Mouse (Mus musculus) forebrain, embryonic 10.5 days (tissue): ENCODE measurements around the gene Gm28308. TPM values are rescaled to one million over a fixed set of nuclear protein-coding genes. Genes with fewer than 3 reads are reported as not detected.

ENCODE experiments used
- DNase-seq: peaks from one replicate; pipeline ENCODE4 v3.0.0-alpha.2; 2017; ENCODE audit warnings: low spot score; ENCODE audit errors: extremely low spot score
- H3K27ac ChIP-seq: fragments of 300-500 bp; sonication (generic); 2 replicates; pipeline ENCODE4 v1.5.1; 2016; ENCODE audit warnings: mild to moderate bottlenecking
- H3K27me3 ChIP-seq: fragments of 300-500 bp; sonication (generic); 2 replicates; pipeline ENCODE4 v1.6.1; 2016; ENCODE audit warnings: mild to moderate bottlenecking; ENCODE audit not compliant: poor library complexity, severe bottlenecking
- H3K36me3 ChIP-seq: fragments of 300-500 bp; sonication (generic); replicated peaks from 2 replicates; pipeline ENCODE4 v1.6.1; 2016; ENCODE audit warnings: mild to moderate bottlenecking, moderate library complexity
- H3K4me1 ChIP-seq: fragments of 300-500 bp; sonication (generic); 2 replicates; pipeline ENCODE4 v1.6.1; 2016
- H3K4me3 ChIP-seq: fragments of 300-500 bp; sonication (generic); 2 replicates; pipeline ENCODE4 v1.5.1; 2016; ENCODE audit warnings: mild to moderate bottlenecking, moderate library complexity
- H3K9me3 ChIP-seq: fragments of 300-500 bp; sonication (generic); 2 replicates; pipeline ENCODE4 v1.6.1; 2016; ENCODE audit warnings: mild to moderate bottlenecking, moderate library complexity
- WGBS: fragments of 180-500 bp; shearing (Covaris S2); methylation state at CpG from one replicate; pipeline ENCODE4 v1.1.7; 2016; 5-methylcytosine and 5-hydroxymethylcytosine counted together
- polyA plus RNA-seq: library from polyadenylated mRNA; unstranded; fragments of >200 nt; fragmentation: Nextera tagmentation; extraction: Ambion mirVana; gene quantifications from 2 replicates; pipeline ENCODE4 v1.2.1, GENCODE M21; 2016

Gene Gm28308
- polyA plus RNA-seq, result not detected in 2 replicates

DNA sequence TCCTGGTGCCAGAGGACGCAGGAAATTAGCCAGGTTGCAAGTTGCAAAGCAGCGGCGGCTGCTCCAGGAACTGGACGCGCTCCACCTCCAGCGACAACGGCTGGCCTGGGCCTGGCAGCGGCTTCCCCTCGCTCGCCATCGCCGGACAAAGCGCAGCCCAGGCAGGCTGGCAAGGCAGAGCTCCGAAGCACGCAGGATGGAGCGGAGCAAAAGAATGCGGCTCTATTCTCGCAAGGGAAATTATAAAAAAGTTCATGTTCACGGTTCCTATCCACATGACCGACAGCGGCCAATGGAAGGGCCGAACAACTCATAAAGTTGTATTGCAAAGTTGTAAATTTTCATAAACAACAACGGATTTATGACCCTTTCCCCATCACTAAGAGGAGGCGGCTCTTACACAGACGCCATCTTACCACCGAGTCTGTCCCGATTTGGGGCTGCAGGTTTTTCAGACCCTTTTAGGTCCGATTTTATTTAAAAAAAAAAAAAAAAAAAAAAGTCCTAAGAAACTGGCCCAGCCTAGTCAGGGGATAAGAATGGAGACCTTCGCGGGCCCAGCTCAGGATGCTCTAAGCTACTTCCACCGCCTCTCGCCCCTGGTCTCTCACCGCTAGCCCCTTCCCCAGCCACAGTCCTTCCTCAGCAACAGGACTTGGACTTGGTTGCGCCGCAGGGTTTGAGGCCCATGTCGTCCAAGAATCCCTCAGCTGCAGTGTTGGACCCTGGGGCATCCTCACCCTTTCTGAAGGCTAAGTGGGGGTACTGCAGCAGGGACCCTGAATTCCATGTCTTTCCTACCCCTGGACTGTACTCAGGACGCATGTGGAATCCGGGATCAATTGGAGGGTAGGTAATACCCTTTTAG is at the start of gene Gm28308, which contains the start of gene Hoxa3:
TSS of gene Gm28308 (minus strand) at position 221 of the 868 bp plus-strand sequence.
TSS of gene Hoxa3 (minus strand) at position 218 of the 868 bp plus-strand sequence.
- Histone ChIP-seq H3K27ac (no peak within 1 kb of the TSS), H3K4me3 (no peak within 1 kb of the TSS), H3K27me3 (peaks cover 100% of the 10 kb centered on the region), H3K4me1 (peaks cover 32% of the 10 kb centered on the region), H3K9me3 (no peaks in the 10 kb centered on the region), H3K36me3 (no peaks in the 10 kb centered on the region)
- 2% methylated on average over 38 of the region's 38 CpGs for WGBS
- DNase-seq, result no peak

DNA sequence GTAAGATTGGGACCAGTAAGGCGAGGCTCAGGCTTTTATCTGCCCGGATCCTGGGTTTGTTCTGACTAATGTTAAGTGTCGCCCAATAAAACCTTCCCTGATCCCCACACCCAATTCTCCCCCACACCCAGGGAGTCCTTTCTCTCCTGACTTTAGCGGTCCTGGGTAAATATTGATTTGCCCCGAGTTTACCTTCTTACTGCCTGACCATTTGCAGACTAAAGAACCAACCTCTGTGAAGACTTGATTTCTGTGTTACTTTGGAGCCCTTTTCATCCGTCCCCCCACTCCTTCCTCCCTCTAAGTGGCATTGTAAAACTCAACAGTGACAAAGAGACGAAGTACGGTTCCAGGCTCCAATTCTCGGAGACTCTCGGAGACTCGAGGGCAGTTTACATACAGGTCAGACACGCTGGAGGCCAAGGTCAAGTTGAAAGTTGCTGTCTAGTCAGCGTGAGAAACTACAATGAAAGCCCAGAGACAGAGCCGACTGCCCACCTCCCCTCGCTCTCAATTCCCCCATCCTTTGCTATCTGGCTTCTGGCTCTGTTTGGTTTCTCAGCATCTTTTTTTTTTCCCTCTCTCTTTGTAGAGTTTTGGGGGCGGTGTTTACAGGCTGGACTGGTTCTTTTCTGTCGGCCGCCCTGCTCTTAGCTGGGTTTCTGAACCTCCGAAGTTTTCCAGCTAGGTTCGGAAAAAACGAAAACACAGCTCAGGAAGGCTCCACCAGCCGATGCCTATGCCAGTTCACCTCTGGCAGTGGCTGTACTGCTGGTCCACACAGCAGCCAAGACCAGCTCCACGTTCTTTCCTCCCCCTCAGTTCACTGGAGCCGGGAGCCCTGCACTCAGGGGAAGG is 49.6 kb upstream of the Gm28308 start:
- no peaks in the 10 kb centered on the region for H3K9me3 ChIP-seq
- DNase-seq, result no peak
- no peak overlapping the region for H3K27ac ChIP-seq
- no peak overlapping the region for H3K4me3 ChIP-seq
- WGBS, result 3% methylated on average over 24 of the region's 24 CpGs
- H3K4me1 ChIP-seq, result peaks cover 11% of the 10 kb centered on the region
- no peaks in the 10 kb centered on the region for H3K36me3 ChIP-seq
- H3K27me3 ChIP-seq, result peaks cover 100% of the 10 kb centered on the region

DNA sequence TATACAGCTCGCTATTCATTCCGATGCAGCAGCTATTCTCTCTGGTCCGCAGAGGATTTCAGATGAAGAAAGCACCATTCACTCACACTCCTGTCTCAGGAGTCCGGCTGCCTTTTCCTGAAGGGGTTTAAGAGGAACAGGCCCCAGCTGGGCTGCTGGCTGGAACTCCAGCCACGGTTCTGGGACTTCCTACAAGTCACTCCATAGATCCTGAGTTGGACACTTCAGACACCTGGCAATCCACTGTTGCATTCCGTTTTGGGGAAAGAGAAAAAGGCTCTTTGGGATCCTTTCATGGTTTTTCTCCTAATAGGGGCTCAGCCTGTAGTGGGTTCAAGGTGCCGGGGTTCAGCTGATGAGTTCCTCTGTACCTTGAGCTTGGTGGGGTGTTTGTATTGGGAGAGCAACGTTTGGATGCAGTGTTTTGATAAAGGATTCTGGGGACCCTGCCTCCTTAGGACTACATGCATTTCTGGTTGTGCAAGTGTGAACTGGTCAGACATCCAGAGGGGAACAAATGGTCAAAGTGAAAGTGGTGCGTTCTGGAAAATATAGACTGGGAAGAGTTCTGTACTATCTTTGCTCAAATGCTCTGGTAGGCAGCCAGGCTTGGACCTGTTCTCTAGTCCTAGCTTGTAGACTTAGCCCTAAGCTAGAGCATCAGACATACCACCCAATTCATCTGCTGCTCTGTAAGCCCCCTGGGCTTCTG is 48.8 kb upstream of the Gm28308 start:
- peak; percentile 48 for DNase-seq
- no peaks in the 10 kb centered on the region for H3K9me3 ChIP-seq
- no peak overlapping the region for H3K27ac ChIP-seq
- H3K4me1 ChIP-seq, result peaks cover 11% of the 10 kb centered on the region
- 3% methylated on average over 9 of the region's 9 CpGs for WGBS
- H3K4me3 ChIP-seq, result no peak overlapping the region
- no peaks in the 10 kb centered on the region for H3K36me3 ChIP-seq
- H3K27me3 ChIP-seq, result peaks cover 100% of the 10 kb centered on the region

DNA sequence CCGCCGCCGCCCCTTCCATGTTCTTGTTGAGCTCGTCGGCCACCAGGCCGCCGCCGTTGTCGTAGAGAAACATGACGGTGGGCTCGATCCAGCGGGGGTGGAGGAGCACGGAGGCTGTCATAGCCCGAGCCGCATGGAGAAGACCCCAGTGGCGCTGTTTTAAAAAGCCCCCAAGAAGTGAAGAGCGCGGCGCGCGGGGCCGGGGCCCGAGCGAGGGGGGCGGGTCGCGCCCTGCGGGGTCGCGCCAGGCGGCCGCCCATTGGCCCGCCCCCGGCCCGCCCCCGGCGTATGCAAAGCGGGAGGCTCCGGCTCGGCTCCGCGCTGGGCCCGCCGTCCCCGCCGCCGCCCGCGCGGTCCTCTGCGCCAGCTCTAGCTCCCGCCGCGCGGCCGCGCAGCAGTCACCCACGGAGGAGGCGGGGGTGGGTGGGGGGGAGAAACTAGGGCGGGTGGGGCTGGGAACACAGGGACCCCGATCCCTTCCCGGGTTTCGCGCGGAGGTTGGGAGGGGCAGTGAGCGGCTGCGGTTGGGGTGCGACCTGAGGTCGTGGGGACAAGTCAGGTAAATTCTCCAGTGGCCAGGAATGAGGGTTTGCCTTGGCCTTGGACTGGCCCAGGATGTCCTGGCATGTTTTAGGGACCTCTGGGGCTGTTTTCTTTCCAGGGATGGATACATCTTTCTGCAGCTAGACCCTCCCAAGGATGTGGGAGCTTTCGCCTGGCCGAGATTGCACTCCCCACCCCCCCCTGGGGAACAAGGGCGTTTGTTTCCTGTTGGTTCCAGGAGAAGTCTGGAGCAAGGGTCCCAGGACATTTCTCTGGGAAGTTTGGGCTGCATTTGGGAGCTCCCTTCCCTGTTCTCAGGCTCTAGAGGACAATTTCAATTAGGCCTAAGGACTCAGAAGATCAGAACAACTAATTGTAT is 47.8 kb upstream of the Gm28308 start, which contains the start of gene Hoxa13:
TSS of gene Hoxa13 (minus strand) at position 227 of the 922 bp plus-strand sequence.
- WGBS, result under 1% methylated on average over 45 of the region's 72 CpGs
- Histone ChIP-seq H3K4me1 (peaks cover 11% of the 10 kb centered on the region), H3K27ac (no peak within 1 kb of the TSS), H3K4me3 (peak within 1 kb of the TSS; percentile 44), H3K36me3 (no peaks in the 10 kb centered on the region), H3K9me3 (no peaks in the 10 kb centered on the region), H3K27me3 (peaks cover 100% of the 10 kb centered on the region)
- peak; percentile 57 for DNase-seq

DNA sequence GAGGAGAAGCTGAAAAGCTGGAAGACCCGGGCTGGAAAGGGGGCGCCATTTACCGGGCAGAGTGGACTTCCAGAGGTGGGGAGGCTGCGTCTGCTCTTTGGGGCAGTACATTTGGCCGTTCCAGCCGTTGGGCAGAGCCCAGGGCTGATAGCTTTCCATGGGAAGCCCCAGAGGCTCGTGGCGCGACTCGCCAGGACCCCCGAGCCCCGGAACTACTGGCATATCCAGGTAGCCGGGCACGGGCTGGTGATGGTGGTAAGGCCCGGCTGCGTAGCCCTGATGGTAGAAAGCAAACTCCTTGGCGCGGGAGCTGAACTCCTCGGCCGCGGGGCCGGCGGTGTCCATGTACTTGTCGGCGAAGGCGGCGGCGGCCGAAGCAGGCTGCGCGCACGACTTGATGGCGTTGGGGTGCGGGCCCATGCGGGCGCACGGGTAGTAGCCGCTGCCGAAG is 46.7 kb upstream of the Gm28308 start:
- H3K9me3 ChIP-seq, result no peaks in the 10 kb centered on the region
- DNase-seq, result peak; percentile 61
- H3K4me3 ChIP-seq, result peak overlapping the region; percentile 23
- no peak overlapping the region for H3K27ac ChIP-seq
- H3K27me3 ChIP-seq, result peaks cover 100% of the 10 kb centered on the region
- no peaks in the 10 kb centered on the region for H3K36me3 ChIP-seq
- WGBS, result under 1% methylated on average over 39 of the region's 39 CpGs
- peaks cover 11% of the 10 kb centered on the region for H3K4me1 ChIP-seq

DNA sequence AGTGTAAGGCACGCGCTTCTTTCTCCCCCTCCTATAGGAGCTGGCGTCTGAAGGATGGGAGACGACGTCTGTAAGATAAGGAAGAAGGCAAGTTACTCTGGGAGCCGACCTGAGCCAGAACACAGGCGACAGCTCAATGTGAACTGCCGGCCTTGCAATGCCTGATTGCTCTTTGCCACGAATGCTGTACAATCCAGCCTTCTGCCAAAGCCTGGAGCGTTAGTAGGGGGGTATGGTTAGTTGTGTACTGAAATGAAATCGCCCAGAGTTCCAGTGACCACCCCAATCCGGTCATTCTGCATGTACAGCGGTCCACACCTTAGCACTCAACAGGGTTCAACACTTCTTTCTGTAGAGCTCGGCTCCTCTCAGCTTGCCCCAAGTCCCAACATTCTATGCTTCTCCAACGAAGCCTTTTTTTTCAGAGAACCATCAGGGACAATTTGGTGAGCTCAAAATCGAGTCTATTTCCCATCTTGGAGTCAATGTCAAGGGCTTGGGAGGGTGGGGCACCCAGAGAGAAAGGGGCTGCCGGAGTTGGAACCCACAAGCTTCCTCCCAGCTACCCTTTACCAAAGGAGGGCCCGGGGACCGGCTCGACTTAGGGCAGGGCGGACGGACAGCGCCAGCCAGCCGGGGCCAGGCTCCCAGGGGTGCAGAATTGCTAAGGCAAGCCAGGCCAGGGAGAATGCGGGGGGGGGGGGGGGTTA is 46.1 kb upstream of the Gm28308 start:
- peaks cover 100% of the 10 kb centered on the region for H3K27me3 ChIP-seq
- peak; percentile 58 for DNase-seq
- H3K36me3 ChIP-seq, result no peaks in the 10 kb centered on the region
- no peak overlapping the region for H3K4me3 ChIP-seq
- 1% methylated on average over 25 of the region's 25 CpGs for WGBS
- H3K9me3 ChIP-seq, result no peaks in the 10 kb centered on the region
- no peak overlapping the region for H3K27ac ChIP-seq
- H3K4me1 ChIP-seq, result peaks cover 11% of the 10 kb centered on the region

DNA sequence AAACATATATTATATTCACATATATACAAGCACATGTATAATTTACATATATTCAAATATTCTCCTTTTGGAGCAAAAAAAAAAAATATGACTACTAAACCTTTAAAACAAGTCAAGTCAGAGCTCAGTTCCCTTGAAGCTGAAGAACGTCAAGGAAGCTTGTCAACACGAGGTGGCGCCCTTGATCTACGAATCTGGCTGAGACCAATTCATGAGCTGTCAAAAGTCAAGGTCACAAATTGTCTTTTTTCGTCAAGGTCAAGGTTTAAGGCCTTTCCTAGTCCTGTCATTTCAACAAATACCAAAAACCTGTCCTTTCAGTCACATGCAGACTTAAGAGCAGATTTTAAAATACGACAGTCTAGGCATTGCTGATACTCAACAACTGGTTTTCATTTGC is 43.8 kb upstream of the Gm28308 start:
- 0% methylated on average over 6 of the region's 6 CpGs for WGBS
- H3K27me3 ChIP-seq, result peaks cover 100% of the 10 kb centered on the region

DNA sequence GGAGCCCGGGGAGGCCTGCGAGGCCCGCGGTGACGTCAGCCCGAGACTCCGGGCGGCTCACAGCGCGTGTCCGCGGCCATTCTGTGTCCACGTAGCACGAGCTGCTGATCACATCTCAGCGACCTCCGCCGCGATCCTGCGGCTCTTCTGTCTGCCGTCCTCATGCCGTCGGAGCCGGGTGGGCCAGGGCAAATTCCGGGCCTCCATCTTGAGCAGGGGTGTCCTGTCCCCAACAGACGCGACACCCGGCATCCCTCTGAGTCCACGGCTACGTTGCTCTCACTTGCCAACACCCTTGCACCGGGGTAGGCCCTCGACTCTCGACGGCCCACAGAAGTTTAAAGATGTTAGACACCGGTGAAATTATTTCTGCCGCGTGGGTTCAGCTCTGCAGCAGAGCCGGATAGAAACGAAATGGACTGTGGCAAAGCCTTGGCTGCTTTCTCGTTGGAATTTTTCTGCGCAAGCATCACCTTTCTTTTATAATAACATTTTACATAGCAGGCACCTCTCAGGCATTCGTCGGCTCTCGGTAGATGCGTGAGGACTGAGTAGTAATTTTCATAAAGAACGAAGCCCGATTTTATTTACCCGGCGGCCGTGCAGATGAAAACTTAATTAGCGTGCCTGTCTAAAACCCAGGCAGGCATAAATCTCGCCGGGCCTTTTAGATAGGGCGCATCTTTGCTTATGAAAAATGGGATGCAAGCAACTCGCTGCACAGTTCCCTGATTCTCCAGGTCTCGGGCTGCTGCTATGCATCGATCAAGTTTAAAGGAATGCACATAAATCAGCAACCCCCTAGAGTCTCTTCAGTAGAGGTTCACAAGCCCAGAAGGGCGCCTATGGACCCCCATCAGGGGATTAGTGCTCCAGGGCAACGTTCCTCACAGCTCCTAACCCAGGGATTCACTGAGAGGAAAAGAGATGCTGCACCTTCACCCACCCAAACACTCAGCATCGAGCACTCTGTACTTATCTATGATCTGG is 40.7 kb upstream of the Gm28308 start:
- DNase-seq, result no peak
- H3K9me3 ChIP-seq, result no peaks in the 10 kb centered on the region
- H3K27ac ChIP-seq, result no peak overlapping the region
- peaks cover 100% of the 10 kb centered on the region for H3K27me3 ChIP-seq
- 0 out of 2 replicates have a peak overlapping the region, but pooled peaks have one; percentile 11 for H3K4me3 ChIP-seq
- H3K36me3 ChIP-seq, result no peaks in the 10 kb centered on the region
- peaks cover 5% of the 10 kb centered on the region for H3K4me1 ChIP-seq
- WGBS, result under 1% methylated on average over 59 of the region's 59 CpGs

More for the DNA sequence above, 43.8 kb upstream of the Gm28308 start:
- no peak overlapping the region for H3K4me3 ChIP-seq
- no peak overlapping the region for H3K27ac ChIP-seq
- H3K36me3 ChIP-seq, result no peaks in the 10 kb centered on the region
- H3K9me3 ChIP-seq, result no peaks in the 10 kb centered on the region
- peak; percentile 75 for DNase-seq
- peaks cover 16% of the 10 kb centered on the region for H3K4me1 ChIP-seq

DNA sequence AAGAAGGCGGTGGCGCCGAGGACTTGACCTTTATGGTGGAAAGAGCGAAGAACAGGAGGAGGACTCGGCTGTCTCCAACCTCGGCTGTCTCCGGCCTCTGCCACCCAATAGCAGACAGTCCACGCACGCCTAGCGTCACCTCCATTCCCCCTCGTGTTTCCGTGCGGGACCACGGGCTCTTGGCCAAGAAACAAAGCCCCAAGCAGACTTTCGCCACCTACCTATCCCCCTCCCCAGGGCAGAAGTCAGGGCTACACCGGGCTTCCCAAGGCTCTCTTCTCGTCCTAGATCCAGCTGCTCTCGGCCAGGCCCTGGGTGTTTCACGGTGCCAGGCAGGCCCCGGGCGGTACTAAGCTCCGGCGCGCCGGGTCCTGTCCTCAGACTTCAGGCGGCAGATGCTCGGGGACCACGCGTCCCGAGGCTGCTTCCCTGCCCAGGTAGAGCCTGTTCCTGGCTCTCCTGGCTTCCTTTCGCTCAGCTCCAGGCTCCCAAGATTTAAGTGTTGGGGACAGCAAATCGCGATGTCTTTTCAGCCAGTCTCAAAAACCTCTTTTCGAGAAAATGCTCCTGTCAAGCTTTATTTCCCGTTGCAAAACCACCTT is 39.7 kb upstream of the Gm28308 start:
- no peak overlapping the region for H3K27ac ChIP-seq
- H3K36me3 ChIP-seq, result no peaks in the 10 kb centered on the region
- no peaks in the 10 kb centered on the region for H3K9me3 ChIP-seq
- H3K4me3 ChIP-seq, result no peak overlapping the region
- peaks cover 100% of the 10 kb centered on the region for H3K27me3 ChIP-seq
- no peak for DNase-seq
- WGBS, result under 1% methylated on average over 35 of the region's 35 CpGs
- H3K4me1 ChIP-seq, result peaks cover 5% of the 10 kb centered on the region
